Mouse (Mus musculus) limb, embryonic 11.5 days (tissue): ENCODE results near the gene Pop5. TPM values are rescaled to one million over a fixed set of nuclear protein-coding genes. Genes with fewer than 3 reads are reported as not detected.

ENCODE experiments used
- ATAC-seq: fragments of 200-750 bp; cut with Nextera tagmentation; 2 replicates; pipeline ENCODE4 v1.8.0; 2017; ENCODE audit warnings: low read depth; ENCODE audit not compliant: insufficient number of reproducible peaks, low FRiP score, low TSS enrichment
- DNase-seq: peaks from one replicate; pipeline ENCODE4 v3.0.0-alpha.2; 2015; ENCODE audit warnings: low spot score
- H3K27ac ChIP-seq: fragments of 300-500 bp; sonication (generic); replicated peaks from 2 replicates; pipeline ENCODE4 v1.5.1; 2014; ENCODE audit warnings: low read depth, mild to moderate bottlenecking, low read length
- H3K27me3 ChIP-seq: fragments of 300-500 bp; sonication (generic); 2 replicates; pipeline ENCODE4 v1.6.1; 2014; ENCODE audit warnings: mild to moderate bottlenecking, low read length, mixed read lengths; ENCODE audit not compliant: control insufficient read depth, insufficient read depth
- H3K36me3 ChIP-seq: fragments of 300-500 bp; sonication (generic); 2 replicates; pipeline ENCODE4 v1.6.1; 2014; ENCODE audit warnings: mild to moderate bottlenecking, low read length, moderate library complexity, mixed read lengths; ENCODE audit not compliant: control insufficient read depth, insufficient read depth
- H3K4me1 ChIP-seq: fragments of 300-500 bp; sonication (generic); 2 replicates; pipeline ENCODE4 v1.6.1; 2014; ENCODE audit warnings: low read length, mixed read lengths; ENCODE audit not compliant: control insufficient read depth, insufficient read depth
- H3K4me2 ChIP-seq: fragments of 300-500 bp; sonication (generic); 2 replicates; pipeline ENCODE4 v1.6.1; 2014; ENCODE audit warnings: low read depth, mild to moderate bottlenecking, moderate library complexity; ENCODE audit not compliant: severe bottlenecking
- H3K4me3 ChIP-seq: fragments of 300-500 bp; sonication (generic); 2 replicates; pipeline ENCODE4 v1.5.1; 2014; ENCODE audit warnings: low read depth, low read length
- H3K9ac ChIP-seq: fragments of 300-500 bp; sonication (generic); 2 replicates; pipeline ENCODE4 v1.6.1; 2014; ENCODE audit warnings: mild to moderate bottlenecking, low read length
- H3K9me3 ChIP-seq: fragments of 300-500 bp; sonication (generic); 2 replicates; pipeline ENCODE4 v1.6.1; 2016; ENCODE audit warnings: low read length; ENCODE audit not compliant: control insufficient read depth
- WGBS: fragments of 180-500 bp; shearing (Covaris S2); extraction: QIAGEN DNeasy Blood & Tissue Kit; methylation state at CpG from one replicate; pipeline ENCODE4 v1.1.7; 2014; 5-methylcytosine and 5-hydroxymethylcytosine counted together
- polyA plus RNA-seq: library from polyadenylated mRNA; unstranded; fragments of >200 nt; fragmentation: Nextera tagmentation; extraction: Ambion mirVana; gene quantifications from 2 replicates; pipeline ENCODE4 v1.2.1, GENCODE M21; 2014

The Pop5 gene
- polyA plus RNA-seq, result 118 and 123 TPM in 2 replicates

GRCm38 (mm10) chr5:115235786-115236263 is at the start of gene Pop5:
Gene Pop5, plus strand, starts transcription at chr5:115235836.
- Histone ChIP-seq H3K27me3 (0 out of 2 replicates have a peak, but pooled peaks cover 3% of the 10 kb centered on the region), H3K4me1 (peaks cover 10% of the 10 kb centered on the region), H3K9me3 (no peaks in the 10 kb centered on the region), H3K27ac (peak within 1 kb of the TSS; percentile 36; the same call in 1 of the 2 replicates), H3K9ac (peak within 1 kb of the TSS; percentile 60), H3K4me3 (peak within 1 kb of the TSS; percentile 49), H3K4me2 (peak within 1 kb of the TSS; percentile 93), H3K36me3 (peaks cover 5% of the 10 kb centered on the region)
- ATAC-seq, result peak; percentile 33; the same call in 1 of the 2 replicates
- peak; percentile 97 for DNase-seq
- WGBS, result 2% methylated on average over 21 of the region's 21 CpGs

- H3K27ac ChIP-seq, result no peak overlapping the region
These were observed 49.1 kb upstream of the Pop5 start for GRCm38 (mm10) chr5:115186371-115187073.

GRCm38 (mm10) chr5:115187188-115188131 is 48.2 kb upstream of the Pop5 start:
- Histone ChIP-seq H3K4me3 (no peak overlapping the region), H3K27ac (no peak overlapping the region), H3K27me3 (peaks cover 8% of the 10 kb centered on the region), H3K9me3 (no peaks in the 10 kb centered on the region), H3K9ac (0 out of 2 replicates have a peak overlapping the region, but pooled peaks have one; percentile 27), H3K4me2 (peak overlapping the region; percentile 31), H3K36me3 (no peaks in the 10 kb centered on the region), H3K4me1 (peaks cover 19% of the 10 kb centered on the region)
- 18% methylated on average over 26 of the region's 26 CpGs for whole genome bisulfite sequencing
- DNase-seq (peak; percentile 97), ATAC-seq (peak; percentile 79)

More at GRCm38 (mm10) chr5:115186371-115187073, 49.1 kb upstream of the Pop5 start:
- H3K4me1 ChIP-seq, result peaks cover 11% of the 10 kb centered on the region
- peak overlapping the region; percentile 37; the same call in 1 of the 2 replicates for H3K9ac ChIP-seq
- peaks cover 2% of the 10 kb centered on the region; the same call in 1 of the 2 replicates for H3K27me3 ChIP-seq
- H3K9me3 ChIP-seq, result no peaks in the 10 kb centered on the region
- no peak for ATAC-seq
- no peaks in the 10 kb centered on the region for H3K36me3 ChIP-seq
- WGBS, result 50% methylated on average over 17 of the region's 17 CpGs
- DNase-seq, result no peak
- H3K4me3 ChIP-seq, result no peak overlapping the region
- peak overlapping the region; percentile 20; the same call in 1 of the 2 replicates for H3K4me2 ChIP-seq

GRCm38 (mm10) chr5:115188824-115189223 is 46.8 kb upstream of the Pop5 start:
- no peak overlapping the region for H3K4me3 ChIP-seq
- H3K27ac ChIP-seq, result no peak overlapping the region
- H3K27me3 ChIP-seq, result peaks cover 19% of the 10 kb centered on the region
- 51% methylated on average over 5 of the region's 5 CpGs for WGBS
- no peaks in the 10 kb centered on the region for H3K9me3 ChIP-seq
- ATAC-seq, result no peak
- no peak overlapping the region for H3K4me2 ChIP-seq
- no peak overlapping the region for H3K9ac ChIP-seq
- peaks cover 33% of the 10 kb centered on the region for H3K4me1 ChIP-seq
- H3K36me3 ChIP-seq, result no peaks in the 10 kb centered on the region
- peak; percentile 60 for DNase-seq

DNA sequence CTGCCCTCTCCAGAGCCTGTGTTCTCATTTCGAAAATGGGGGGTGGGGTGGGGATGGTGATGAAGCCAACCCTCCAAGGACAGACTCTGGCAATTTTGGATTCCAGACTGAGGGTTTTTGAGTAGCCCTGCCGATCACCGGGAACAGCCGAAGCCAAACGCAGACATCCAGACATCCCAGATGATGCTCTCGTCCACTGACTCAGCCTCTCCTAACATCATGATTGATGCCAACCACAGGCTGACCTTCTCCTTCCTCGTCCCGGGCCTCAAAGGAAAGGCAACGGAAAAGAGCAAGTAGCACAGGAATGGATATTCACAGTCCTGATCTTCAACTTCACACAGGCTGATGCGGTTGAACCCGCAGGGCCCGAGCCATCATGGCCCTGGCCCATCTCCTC is 45.6 kb upstream of the Pop5 start:
- ATAC-seq, result no peak
- Histone ChIP-seq H3K4me3 (no peak overlapping the region), H3K4me1 (peaks cover 38% of the 10 kb centered on the region), H3K36me3 (no peaks in the 10 kb centered on the region), H3K27me3 (peaks cover 22% of the 10 kb centered on the region), H3K4me2 (no peak overlapping the region; the same call in 1 of the 2 replicates), H3K27ac (no peak overlapping the region), H3K9ac (no peak overlapping the region), H3K9me3 (no peaks in the 10 kb centered on the region)
- no peak for DNase-seq
- WGBS, result 55% methylated on average over 12 of the region's 12 CpGs

DNA sequence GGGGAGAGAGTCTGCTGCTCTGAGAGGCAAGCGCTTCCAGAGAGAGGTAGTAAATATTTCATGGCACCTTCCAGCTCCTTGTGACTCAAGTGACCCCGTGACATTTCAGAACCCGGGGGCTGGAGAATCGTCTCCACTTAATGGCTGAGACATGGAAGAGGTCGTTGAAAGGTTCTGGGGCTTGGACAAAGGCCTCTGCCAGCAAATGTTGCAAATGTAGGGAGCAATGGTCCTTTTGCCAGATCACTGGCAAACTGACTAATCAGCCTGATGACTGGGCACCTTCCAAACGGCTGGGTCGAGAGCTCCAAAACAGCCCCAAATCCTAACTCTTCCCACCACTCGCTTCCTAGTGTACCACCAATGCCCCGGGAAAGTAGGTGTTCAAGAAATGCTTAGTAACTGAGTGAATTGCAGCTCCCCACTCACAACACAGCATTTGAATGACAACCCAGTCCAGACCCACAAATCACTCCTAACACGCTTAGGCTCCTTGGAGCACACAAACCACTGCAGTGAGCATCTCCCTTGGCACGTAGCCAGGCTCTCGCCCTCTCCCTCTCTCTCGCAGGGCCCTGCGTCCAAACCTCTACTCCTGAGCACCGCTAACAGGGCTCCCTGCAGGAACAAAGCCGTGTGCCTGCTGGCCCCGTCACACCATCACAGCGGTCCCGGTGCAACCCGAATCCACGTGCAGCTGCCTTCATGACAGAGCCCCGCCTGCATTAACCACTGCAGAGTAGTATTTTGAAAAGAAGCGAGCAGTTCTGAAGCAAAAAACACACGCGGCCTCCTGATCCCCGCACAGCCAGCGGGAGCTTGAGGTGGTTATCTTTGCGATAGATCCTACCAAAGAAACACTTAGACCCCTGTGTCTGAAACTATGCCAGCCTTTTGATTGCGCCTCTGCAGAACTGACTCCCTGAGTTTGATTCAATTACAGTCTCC is 43.5 kb upstream of the Pop5 start:
- DNase-seq (peak; percentile 62), ATAC-seq (no peak)
- WGBS, result 5% methylated on average over 29 of the region's 29 CpGs
- H3K9me3 ChIP-seq, result no peaks in the 10 kb centered on the region
- peak overlapping the region; percentile 100; the same call in 1 of the 2 replicates for H3K4me2 ChIP-seq
- H3K27me3 ChIP-seq, result peaks cover 22% of the 10 kb centered on the region
- H3K9ac ChIP-seq, result no peak overlapping the region
- no peak overlapping the region for H3K4me3 ChIP-seq
- no peak overlapping the region for H3K27ac ChIP-seq
- H3K4me1 ChIP-seq, result peaks cover 36% of the 10 kb centered on the region
- H3K36me3 ChIP-seq, result no peaks in the 10 kb centered on the region

- DNase-seq (no peak), ATAC-seq (no peak)
- peaks cover 30% of the 10 kb centered on the region for H3K4me1 ChIP-seq
- H3K36me3 ChIP-seq, result no peaks in the 10 kb centered on the region
- H3K9me3 ChIP-seq, result no peaks in the 10 kb centered on the region
- peak overlapping the region; percentile 100 for H3K4me2 ChIP-seq
- no peak overlapping the region for H3K27ac ChIP-seq
- peaks cover 22% of the 10 kb centered on the region for H3K27me3 ChIP-seq
- peak overlapping the region; percentile 54; the same call in 1 of the 2 replicates for H3K4me3 ChIP-seq
- WGBS, result 17% methylated on average over 7 of the region's 7 CpGs
- H3K9ac ChIP-seq, result 0 out of 2 replicates have a peak overlapping the region, but pooled peaks have one; percentile 55
These were observed 42.8 kb upstream of the Pop5 start for GRCm38 (mm10) chr5:115192828-115193195.
